Mouse (Mus musculus): Measurements from ENCODE around the gene Anapc16.

- peak; percentile 42; the same call in 1 of the 2 replicates for TF ChIP-seq POLR2A (IDR thresholded peaks at IDR 0.05; ENCODE audit: control insufficient read depth, low read depth, low read length)
- TF ChIP-seq CTCF (IDR thresholded peaks at IDR 0.05; ENCODE audit: control insufficient read depth, insufficient read depth, insufficient replicate concordance, low read depth, low read length): peak; percentile 39; the same call in 1 of the 2 replicates
Observed at GRCm38 (mm10) chr10:59950716-59951191, 52.2 kb downstream of the Anapc16 start.
